Mouse (Mus musculus) cerebellum, adult 2 months (tissue): ENCODE measurements around the gene Fbxl18.

Experiments
- CTCF ChIP-seq: fragments of 200-500 bp; IDR thresholded peaks from 2 replicates; pipeline ENCODE4 v1.5.1; 2011; ENCODE audit warnings: low read depth, mild to moderate bottlenecking, control low read depth, low read length, moderate library complexity, borderline replicate concordance; ENCODE audit not compliant: insufficient read depth
- POLR2A ChIP-seq: fragments of 200-500 bp; IDR thresholded peaks from 2 replicates; pipeline ENCODE4 v1.6.1; 2011; ENCODE audit warnings: low read length, control low read depth, borderline replicate concordance; ENCODE audit not compliant: insufficient read depth

DNA sequence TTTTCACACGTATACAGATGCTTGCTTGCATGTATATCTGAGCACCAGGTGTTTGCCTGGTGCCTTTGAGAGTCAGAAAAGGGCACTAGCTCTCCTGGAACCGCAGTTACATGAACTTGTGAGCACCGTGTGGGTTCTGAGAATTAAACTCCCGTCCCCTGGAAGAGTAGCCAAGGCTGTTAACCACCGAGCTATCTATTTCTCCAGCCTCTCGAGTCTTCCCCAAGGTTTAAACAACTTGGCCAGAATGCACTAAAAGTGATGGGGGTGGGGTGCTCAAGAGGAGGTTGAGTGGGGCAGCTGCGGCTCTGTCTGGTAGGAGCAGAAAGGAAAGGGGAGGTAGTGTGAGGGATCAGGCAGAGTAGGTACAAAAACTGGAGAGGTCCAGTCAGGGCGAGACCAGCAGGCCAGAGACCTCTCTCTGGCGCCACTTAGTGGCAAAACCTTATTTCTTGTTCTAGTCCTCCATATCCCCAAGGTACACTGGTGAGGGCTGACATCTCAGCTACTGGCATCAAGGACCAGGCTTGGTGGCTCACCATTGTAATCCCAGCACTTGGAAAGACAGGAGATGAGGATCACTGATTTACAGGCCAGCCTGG lies 37.0 kb upstream of the Fbxl18 start:
- TF ChIP-seq POLR2A (no peak), CTCF (peak; percentile 84)
